Mouse (Mus musculus): Measurements from ENCODE around the gene Zfp106.

Gene Zfp106

GRCm38 (mm10) chr2:120470856-120471255 lies 92.8 kb downstream of the Zfp106 start:
- no peak for DNase-seq (ENCODE audit: low spot score)

DNA sequence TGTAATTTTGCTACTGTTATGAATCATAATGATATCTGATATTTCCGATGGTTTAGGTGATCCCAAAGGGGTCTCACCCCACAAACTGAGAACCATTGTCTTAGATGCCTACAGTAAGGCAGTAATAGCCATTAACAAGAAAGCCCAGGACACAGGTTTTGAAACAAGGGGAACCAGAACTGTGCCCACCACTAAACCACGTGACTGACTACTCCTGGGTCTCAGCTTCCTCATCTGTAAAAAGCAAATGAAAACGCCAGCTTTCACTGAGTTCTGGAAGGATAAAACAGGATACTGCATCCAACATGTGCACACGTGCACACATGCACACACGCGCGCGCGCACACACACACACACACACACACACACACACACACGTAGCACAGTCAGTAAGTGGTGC lies 93.9 kb downstream of the Zfp106 start:
- DNase-seq (ENCODE audit: low spot score), result no peak

- no peak for DNase-seq (ENCODE audit: low spot score)
Observed at GRCm38 (mm10) chr2:120469220-120469619, 94.4 kb downstream of the Zfp106 start.

DNA sequence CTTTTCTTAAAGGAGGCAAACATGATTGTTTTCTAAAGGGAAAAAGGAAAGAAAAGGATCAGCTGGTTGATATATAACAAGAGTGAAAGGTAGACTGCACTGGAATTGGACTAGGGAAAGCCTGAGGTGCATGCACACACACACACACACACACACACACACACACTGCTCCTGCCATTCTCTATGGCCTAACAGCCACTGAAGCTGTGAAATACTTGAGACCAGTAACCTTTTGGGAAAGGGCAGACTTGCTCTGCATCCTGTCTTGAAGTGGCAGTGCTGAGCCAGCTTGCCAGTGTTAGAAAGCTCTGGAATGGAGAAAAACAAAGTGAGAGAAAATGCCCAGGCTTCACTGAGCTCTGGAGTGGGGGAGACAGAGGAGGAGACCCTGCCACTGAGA lies 95.6 kb downstream of the Zfp106 start:
- no peak for DNase-seq (ENCODE audit: low spot score)

- DNase-seq (ENCODE audit: low spot score), result no peak
Observed at GRCm38 (mm10) chr2:120465397-120465785, 98.3 kb downstream of the Zfp106 start.

- no peak for DNase-seq (ENCODE audit: low spot score)
Observed at GRCm38 (mm10) chr2:120464732-120465396, 98.8 kb downstream of the Zfp106 start.

DNA sequence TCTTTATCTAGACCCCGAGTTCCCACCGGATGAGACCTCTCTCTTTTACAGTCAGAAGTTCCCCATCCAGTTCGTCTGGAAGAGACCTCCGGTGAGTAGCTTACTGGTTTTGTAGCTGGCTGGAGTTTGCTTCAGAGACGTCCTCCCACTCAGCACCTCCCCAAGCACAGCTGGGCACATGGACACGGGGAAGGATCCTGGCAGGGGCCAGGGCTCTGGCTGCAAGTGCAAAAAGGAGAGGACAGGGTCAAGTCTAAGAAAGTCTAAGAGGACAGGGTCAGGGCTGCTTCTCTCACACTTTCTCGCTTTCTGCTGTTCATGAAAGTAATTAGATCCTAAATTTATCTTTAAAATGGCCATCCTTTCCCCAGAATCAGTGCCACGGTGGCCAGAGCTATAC lies 99.6 kb downstream of the Zfp106 start:
- no peak for DNase-seq (ENCODE audit: low spot score)

GRCm38 (mm10) chr2:120463328-120463727 lies 100.3 kb downstream of the Zfp106 start:
- peak; percentile 36 for DNase-seq (ENCODE audit: low spot score)

DNA sequence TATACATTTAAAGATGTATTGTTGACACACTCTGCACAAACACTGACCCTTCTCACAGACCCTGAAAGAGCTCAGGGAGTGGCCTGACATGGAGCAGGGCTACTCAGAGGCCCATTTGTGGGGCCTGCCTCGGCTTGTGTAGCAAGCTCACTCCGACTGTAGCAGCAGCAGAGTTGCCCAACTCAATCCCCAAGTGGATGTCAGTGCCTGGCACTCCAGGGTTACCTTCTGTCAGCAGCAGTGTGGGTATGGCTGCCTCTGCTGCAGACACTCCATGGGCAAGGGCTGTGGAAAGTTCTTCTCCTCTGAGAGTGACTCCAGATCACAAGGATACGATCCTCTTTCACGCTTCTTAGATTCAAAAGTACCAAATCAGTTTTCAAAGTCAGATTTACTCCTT lies 103.4 kb downstream of the Zfp106 start:
- DNase-seq (ENCODE audit: low spot score), result no peak

All from yolk sac, embryonic 10.5 days (tissue).